Mouse (Mus musculus) left cerebral cortex, postnatal 36 days (tissue): ENCODE measurements at regions not wholly inside any gene's neighbourhood (a gene's known extent, or its start where the extent isn't known, plus 50 kb on each side); places are given as distances from the start of the nearest gene placed in this dataset.

ENCODE experiments used
- DNase-seq, 2 experiments: peaks; one replicate each; pipeline ENCODE4 v3.0.0; 2021 to 2022; ENCODE audit warnings: low spot score in 2 of 2, mixed read lengths in 1 of 2
- intact Hi-C: fragments of 180-260 bp; cut with DNase I; formaldehyde crosslinking; loops from one replicate; pipeline ENCODE4 v1.15.1; 2025

- DNase-seq = peak in 1 of 2 experiments; percentile 5
- intact Hi-C loops = no loop called here
These were observed 56.1 kb downstream of the Gm4791 start for GRCm38 (mm10) chr9:47054595-47054994.

GRCm38 (mm10) chr9:47055558-47055957 is 57.0 kb downstream of the Gm4791 start:
- intact Hi-C loops = no loop called here
- DNase-seq = no peak

- intact Hi-C loops = no loop called here
- DNase-seq = no peak
These were observed 60.9 kb downstream of the Gm4791 start for GRCm38 (mm10) chr9:47059339-47060005.

GRCm38 (mm10) chr9:47060757-47061156 is 62.2 kb downstream of the Gm4791 start:
- intact Hi-C loops = no loop called here

GRCm38 (mm10) chr9:47062516-47062915 is 64.0 kb downstream of the Gm4791 start:
- no peak for DNase-seq
- intact Hi-C loops = no loop called here

More at GRCm38 (mm10) chr9:47060757-47061156, 62.2 kb downstream of the Gm4791 start:
- DNase-seq = no peak

- intact Hi-C loops = no loop called here
- no peak for DNase-seq
These were observed 65.2 kb downstream of the Gm4791 start for GRCm38 (mm10) chr9:47063751-47064150.

GRCm38 (mm10) chr9:47064463-47065032 is 66.0 kb downstream of the Gm4791 start:
- no peak for DNase-seq
- intact Hi-C loops = no loop called here

- intact Hi-C loops = no loop called here
- DNase-seq = no peak
These were observed 70.9 kb downstream of the Gm4791 start for GRCm38 (mm10) chr9:47069436-47069835.

GRCm38 (mm10) chr9:47070958-47071357 is 72.4 kb downstream of the Gm4791 start:
- DNase-seq = no peak
- intact Hi-C loops = no loop called here

- intact Hi-C loops = no loop called here
- DNase-seq = no peak
These were observed 78.4 kb downstream of the Gm4791 start for GRCm38 (mm10) chr9:47076946-47077345.

GRCm38 (mm10) chr9:47077416-47077815 is 78.9 kb downstream of the Gm4791 start:
- intact Hi-C loops = no loop called here
- no peak for DNase-seq

GRCm38 (mm10) chr9:47077945-47078344 is 79.4 kb downstream of the Gm4791 start:
- intact Hi-C loops = no loop called here
- no peak for DNase-seq

- intact Hi-C loops = no loop called here
- DNase-seq = no peak
These were observed 82.9 kb downstream of the Gm4791 start for GRCm38 (mm10) chr9:47081407-47081806.

GRCm38 (mm10) chr9:47091796-47092195 is 93.3 kb downstream of the Gm4791 start:
- intact Hi-C loops = no loop called here
- DNase-seq = no peak

- no peak for DNase-seq
- intact Hi-C loops = no loop called here
These were observed 97.1 kb downstream of the Gm4791 start for GRCm38 (mm10) chr9:47095656-47096055.

- DNase-seq = no peak
- intact Hi-C loops = no loop called here
These were observed 104.8 kb downstream of the Gm4791 start for GRCm38 (mm10) chr9:47103316-47103715.

GRCm38 (mm10) chr9:47103966-47104365 is 105.4 kb downstream of the Gm4791 start:
- no peak for DNase-seq

GRCm38 (mm10) chr9:47108096-47108495 is 109.6 kb downstream of the Gm4791 start:
- DNase-seq = peak; percentile 6 to 8

More at GRCm38 (mm10) chr9:47103966-47104365, 105.4 kb downstream of the Gm4791 start:
- intact Hi-C loops = no loop called here

GRCm38 (mm10) chr9:47119253-47119652 is 120.7 kb downstream of the Gm4791 start:
- intact Hi-C loops = no loop called here
- DNase-seq = no peak

More at GRCm38 (mm10) chr9:47108096-47108495, 109.6 kb downstream of the Gm4791 start:
- intact Hi-C loops = no loop called here

GRCm38 (mm10) chr9:47123113-47123512 is 124.6 kb downstream of the Gm4791 start:
- intact Hi-C loops = no loop called here

GRCm38 (mm10) chr9:47125517-47125916 is 127.0 kb downstream of the Gm4791 start:
- intact Hi-C loops = no loop called here
- peak; percentile 25 to 26 for DNase-seq

More at GRCm38 (mm10) chr9:47123113-47123512, 124.6 kb downstream of the Gm4791 start:
- no peak for DNase-seq
